Mouse (Mus musculus) bone marrow macrophage, adult 2 months (primary cell): Measurements from ENCODE around the gene Ralb. TPM values are rescaled to one million over a fixed set of nuclear protein-coding genes. Genes with fewer than 3 reads are reported as not detected.

Source experiments
- H3K27ac ChIP-seq: 2 replicates; pipeline ENCODE4 v1.5.1; 2012; ENCODE audit warnings: low read depth, low read length; ENCODE audit not compliant: insufficient read depth
- H3K4me1 ChIP-seq: 2 replicates; pipeline ENCODE4 v1.6.1; 2012; ENCODE audit warnings: low read length; ENCODE audit not compliant: control insufficient read depth, insufficient read depth
- H3K4me3 ChIP-seq: 2 replicates; pipeline ENCODE4 v1.5.1; 2012; ENCODE audit warnings: mild to moderate bottlenecking, low read length, moderate library complexity; ENCODE audit not compliant: insufficient read depth
- CTCF ChIP-seq: IDR thresholded peaks from 2 replicates; pipeline ENCODE4 v1.5.1; 2012; ENCODE audit warnings: low read depth, mild to moderate bottlenecking, low read length, moderate library complexity
- POLR2A ChIP-seq: IDR thresholded peaks from 2 replicates; pipeline ENCODE4 v1.6.1; 2012; ENCODE audit warnings: mild to moderate bottlenecking, low read depth, low read length, borderline replicate concordance
- polyA plus RNA-seq: library from polyadenylated mRNA; stranded (reverse); fragments of >200 nt; gene quantifications from 2 replicates; pipeline ENCODE4 v1.2.4, GENCODE M21; 2012; ENCODE audit not compliant: missing spikeins, insufficient read depth, insufficient read length

Ralb gene
- polyA plus RNA-seq, 1 experiment, result 82.8 TPM

DNA sequence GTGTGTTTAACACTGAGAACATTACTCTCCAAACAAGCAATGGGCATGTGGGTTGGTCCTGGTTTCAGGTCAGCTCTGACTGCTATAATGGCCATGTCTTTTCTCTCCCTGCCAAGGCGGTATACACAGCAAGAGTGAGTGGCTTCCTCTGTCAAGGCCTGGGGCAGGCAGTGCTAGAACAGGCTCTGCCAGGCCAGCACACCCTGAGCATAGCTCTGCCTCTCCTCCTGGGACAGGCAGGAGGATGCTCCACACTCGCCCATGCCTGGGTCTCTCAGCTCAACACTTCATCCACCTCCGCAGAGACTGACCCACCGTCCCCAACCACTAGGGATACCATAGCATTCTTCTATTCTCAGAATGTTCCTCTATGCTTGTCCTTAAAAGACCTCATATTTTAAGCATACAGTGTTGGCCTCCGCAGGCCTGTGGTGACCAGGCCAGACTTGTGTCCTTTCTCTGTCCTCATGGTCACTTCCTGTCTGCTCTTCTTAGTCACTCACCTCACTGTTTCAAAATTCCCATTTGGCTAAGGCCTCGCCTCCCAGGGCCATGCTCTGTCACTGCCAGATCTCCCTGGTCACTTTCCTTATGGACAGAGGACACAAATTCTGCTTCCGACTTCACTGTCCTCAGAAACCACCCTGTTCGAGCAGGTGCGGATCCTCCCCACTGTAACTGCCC lies 9.7 kb downstream of the Ralb start:
- Histone ChIP-seq H3K4me3 (no peak overlapping the region), H3K4me1 (peaks cover 77% of the 10 kb centered on the region), H3K27ac (no peak overlapping the region)
- no peak for TF ChIP-seq CTCF
- no peak for TF ChIP-seq POLR2A

DNA sequence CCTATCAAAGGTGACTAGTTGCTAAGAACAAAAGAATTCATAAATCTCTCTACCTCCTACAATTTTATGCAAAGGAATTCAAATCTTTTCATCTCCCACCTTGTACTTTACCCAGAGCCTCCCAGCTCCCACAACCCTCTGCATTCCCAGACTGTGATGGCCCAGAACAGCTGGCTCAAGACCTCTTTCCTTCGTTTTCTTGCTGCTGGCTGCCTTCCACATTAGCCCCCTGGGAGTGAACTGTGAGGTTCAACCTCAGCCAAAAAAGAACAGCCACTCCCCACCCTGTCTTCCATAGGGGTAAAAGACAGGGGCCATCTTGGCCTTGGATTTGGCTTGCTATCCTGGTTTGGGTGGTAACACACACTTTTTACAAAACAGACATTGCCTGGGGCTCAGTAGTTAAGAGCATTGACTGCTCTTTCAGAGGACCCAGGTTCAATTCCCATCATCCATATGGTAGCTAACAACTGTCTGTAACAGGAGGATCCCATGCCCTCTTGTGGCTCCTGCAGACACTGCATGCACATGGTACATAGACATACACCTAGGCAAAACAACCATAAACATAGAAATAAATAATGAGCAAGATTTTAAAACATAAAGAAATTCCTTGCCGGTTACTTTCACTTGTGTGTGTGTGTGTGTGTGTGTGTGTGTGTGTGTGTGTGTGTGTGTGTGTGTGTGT lies 10.4 kb downstream of the Ralb start:
- Histone ChIP-seq H3K27ac (no peak overlapping the region), H3K4me3 (no peak overlapping the region), H3K4me1 (peaks cover 70% of the 10 kb centered on the region)
- TF ChIP-seq CTCF (no peak), POLR2A (no peak)

DNA sequence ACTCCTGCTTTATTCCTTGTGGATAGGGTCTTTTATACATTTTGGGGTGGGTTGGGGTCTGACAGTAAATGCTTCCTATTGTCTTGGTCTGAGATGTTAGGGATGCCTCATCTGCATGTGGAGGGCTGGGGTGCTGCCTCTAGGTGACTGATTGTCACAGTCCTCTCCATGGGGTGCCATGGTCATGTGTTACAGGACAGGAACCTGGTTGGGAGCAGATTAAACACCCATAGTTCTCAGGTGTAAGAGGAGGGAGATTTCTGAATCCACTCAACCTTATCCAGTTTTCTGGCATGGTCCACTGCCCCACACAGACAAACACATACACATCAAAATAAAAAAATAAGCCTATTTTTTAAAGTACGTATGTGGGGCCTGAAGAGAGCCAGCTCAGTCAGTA lies 12.1 kb downstream of the Ralb start:
- Histone ChIP-seq H3K4me3 (peak overlapping the region; percentile 17; the same call in 1 of the 2 replicates), H3K4me1 (peaks cover 58% of the 10 kb centered on the region), H3K27ac (peak overlapping the region; percentile 43)
- TF ChIP-seq POLR2A (no peak), CTCF (no peak)

DNA sequence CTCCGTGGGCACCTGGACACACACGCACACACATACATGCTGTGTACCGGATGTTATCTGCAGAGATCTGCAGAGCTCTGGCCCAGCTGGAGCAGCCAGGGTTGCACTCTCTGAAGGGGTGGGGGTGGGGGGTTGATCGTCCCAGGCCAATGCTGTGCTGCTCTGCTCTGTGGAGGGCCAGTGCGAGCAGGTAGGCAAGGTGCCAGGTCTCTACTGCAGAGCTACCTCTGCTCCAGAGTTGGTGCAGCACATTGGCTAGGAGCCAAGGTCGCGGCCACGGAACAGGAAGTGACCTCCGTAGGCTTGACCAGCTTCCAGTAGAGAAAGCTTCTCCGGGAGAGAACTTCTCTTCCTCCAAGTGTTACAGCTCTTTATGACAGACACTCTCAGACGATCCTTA lies 12.5 kb downstream of the Ralb start:
- TF ChIP-seq CTCF, result no peak
- no peak for TF ChIP-seq POLR2A
- Histone ChIP-seq H3K4me1 (peaks cover 54% of the 10 kb centered on the region), H3K27ac (peak overlapping the region; percentile 43), H3K4me3 (peak overlapping the region; percentile 30)

DNA sequence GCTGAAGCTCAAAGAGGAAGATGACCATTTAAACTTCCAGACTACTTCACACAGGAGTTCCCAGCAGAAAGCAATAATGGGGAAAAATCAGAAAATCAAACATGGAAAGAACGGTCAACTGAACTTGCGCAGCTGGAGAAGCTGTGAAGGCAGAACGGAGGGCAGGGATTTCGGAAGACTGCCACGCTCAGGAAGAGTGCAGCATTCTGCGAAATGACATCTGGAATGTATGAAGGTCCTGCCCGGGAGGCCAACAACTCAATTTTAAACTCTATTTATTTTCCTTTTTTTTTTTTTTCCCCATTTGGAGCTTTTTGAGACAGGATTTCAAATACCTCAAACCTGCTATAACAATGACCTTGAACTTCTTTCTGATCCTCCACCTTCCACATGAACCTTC lies 13.8 kb downstream of the Ralb start:
- Histone ChIP-seq H3K4me3 (no peak overlapping the region), H3K4me1 (peaks cover 42% of the 10 kb centered on the region), H3K27ac (no peak overlapping the region)
- TF ChIP-seq POLR2A (no peak), CTCF (no peak)

DNA sequence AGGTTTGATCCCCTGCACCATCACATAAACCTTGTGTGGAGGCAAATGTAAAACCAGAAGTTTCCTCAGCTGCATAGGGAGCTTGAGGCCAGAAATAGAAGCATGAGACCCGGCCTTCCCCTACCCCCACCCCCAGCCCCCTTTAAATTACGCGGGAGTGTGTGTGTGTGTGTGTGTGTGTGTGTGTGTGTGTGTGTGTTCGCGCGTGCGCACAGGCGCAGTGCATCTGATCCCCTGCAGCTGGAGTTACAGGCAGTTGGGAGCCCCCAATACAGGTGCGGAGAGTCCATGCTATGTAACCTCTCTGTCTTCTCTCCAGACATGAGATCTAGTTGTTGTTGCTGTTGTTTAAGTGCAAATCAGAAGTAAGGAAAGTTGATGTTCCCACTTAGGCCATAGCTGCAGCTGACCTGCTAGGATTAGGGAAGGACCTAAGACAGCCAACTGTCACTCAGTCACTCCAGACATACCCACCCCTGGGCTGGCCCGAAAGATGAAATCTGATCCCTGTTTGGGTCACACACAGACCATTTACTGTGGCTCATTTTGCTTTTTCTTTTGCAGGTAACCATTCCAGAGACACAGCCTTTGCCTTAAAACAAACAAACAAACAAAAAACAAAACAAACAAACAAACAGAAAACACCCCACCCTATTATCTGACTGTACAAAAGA lies 16.5 kb downstream of the Ralb start:
- peaks cover 19% of the 10 kb centered on the region for H3K4me1 ChIP-seq
- no peak for TF ChIP-seq POLR2A
- TF ChIP-seq CTCF, result no peak
- no peak overlapping the region for H3K27ac ChIP-seq
- H3K4me3 ChIP-seq, result no peak overlapping the region

DNA sequence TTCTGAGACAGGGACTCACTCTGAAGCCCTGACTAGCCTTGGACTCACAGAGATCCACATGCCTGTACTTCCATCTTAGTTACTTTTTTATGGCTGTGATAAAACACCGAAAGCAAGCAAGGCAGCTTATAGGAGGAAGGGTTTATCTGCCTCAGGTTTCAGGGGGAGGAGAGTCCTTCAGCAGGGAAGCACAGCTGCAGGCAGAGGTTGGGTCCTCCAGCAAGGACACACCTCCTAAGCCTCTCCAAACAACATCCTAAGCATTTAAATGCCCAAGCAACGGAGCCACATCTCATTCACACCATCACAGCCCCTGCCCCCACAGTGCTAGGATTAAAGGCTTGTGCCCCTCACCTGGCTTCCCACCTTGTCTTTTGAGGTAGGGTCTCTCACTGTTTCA lies 18.8 kb downstream of the Ralb start:
- Histone ChIP-seq H3K4me1 (peaks cover 5% of the 10 kb centered on the region), H3K4me3 (no peak overlapping the region), H3K27ac (no peak overlapping the region)
- no peak for TF ChIP-seq CTCF
- TF ChIP-seq POLR2A, result no peak

DNA sequence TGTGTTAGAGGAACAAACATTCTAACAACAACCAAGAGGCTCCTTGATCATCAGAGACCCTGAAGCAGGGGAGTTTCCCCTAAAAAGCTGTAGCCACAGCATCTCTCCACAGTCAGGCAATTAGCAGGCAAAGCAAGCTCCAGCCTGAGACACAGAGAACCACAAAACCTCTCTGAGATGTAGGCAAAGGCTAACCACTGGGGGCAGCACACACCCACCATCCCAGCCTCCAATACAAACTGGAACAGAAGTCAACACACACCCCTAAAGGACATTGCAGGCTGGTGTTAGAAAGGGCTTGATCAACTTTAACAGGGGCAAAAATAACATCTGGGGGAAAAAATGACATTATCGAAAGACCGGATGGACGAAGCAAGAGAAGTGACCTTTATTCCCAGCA lies 20.1 kb downstream of the Ralb start:
- no peak overlapping the region for H3K4me3 ChIP-seq
- H3K4me1 ChIP-seq, result peaks cover 8% of the 10 kb centered on the region; the same call in 1 of the 2 replicates
- no peak overlapping the region for H3K27ac ChIP-seq
- TF ChIP-seq POLR2A, result no peak
- no peak for TF ChIP-seq CTCF

DNA sequence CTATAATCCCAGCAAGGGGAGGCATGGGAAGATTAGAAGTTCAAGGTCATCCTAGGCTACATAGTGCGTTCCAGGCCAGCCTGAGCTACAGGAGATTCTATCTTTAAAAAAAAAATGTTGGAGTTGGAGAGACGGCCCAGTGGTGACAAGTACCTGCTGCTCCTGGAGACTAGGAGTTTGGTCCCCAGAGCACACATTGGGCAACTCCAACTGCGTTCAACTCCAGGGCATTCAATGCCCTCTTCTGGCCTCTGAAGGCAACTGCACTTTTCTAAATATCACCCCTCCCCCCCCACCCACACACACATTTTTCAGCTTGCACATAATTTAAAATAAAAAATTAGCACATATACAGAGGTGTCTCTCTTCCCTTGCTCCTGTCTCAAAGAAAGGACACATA lies 21.7 kb downstream of the Ralb start:
- H3K27ac ChIP-seq, result no peak overlapping the region
- no peak for TF ChIP-seq CTCF
- TF ChIP-seq POLR2A, result no peak
- peaks cover 4% of the 10 kb centered on the region; the same call in 1 of the 2 replicates for H3K4me1 ChIP-seq
- H3K4me3 ChIP-seq, result no peak overlapping the region

DNA sequence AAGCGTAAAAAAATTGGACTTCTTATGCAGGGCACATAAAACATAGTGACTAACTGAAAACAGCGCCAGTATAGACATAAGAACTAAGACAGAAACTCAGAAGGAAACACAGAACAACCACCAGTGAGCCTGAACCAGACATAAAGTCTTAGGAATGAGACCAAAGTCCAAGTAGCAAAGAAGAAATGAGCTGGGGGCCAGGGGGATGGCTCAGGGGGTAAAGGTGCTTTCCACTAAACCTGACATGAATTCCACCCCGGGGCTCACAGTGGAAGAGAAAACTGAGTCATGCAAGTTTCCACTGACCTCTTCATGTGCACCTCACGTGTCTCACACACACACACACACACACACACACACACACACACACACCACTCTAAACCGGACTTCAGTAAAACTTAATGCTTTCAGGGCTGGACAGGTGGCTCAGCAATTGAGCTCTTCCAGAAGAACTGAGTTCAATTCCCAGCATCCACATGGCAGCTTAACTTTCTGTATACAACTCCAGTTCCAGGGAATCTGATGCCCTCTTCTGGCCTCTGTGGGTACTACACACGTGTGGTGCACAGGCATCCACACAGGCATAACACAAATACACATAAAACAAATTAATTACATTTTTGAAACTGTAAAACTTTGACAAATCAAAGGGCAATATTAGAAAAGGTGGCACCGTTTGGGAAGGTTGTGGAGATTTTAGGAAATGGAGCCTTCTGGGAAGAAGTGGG lies 23.2 kb downstream of the Ralb start:
- Histone ChIP-seq H3K4me3 (no peak overlapping the region), H3K27ac (no peak overlapping the region), H3K4me1 (peaks cover 7% of the 10 kb centered on the region; the same call in 1 of the 2 replicates)
- TF ChIP-seq CTCF, result no peak
- TF ChIP-seq POLR2A, result no peak
